Mouse (Mus musculus) stomach, postnatal 0 days (tissue): Measurements from ENCODE around the gene Oit3. TPM values are rescaled to one million over a fixed set of nuclear protein-coding genes. Genes with fewer than 3 reads are reported as not detected.
A peak's percentile ranks its signal among the peaks of the same experiment; 100 is the strongest.
"Not testable (repeated sequence)": the region's sequence is repeated elsewhere in the genome, so short reads cannot be mapped to it uniquely, and the experiment has no call there.

Experiments
- ATAC-seq: fragments of 200-750 bp; cut with Nextera tagmentation; 2 replicates; pipeline ENCODE4 v1.8.0; 2017; ENCODE audit not compliant: low FRiP score, low TSS enrichment
- DNase-seq: peaks from one replicate; pipeline ENCODE4 v3.0.0-alpha.2; 2016; ENCODE audit warnings: low spot score
- H3K27ac ChIP-seq: fragments of 300-500 bp; sonication (generic); replicated peaks from 2 replicates; pipeline ENCODE4 v1.5.1; 2014; ENCODE audit warnings: mild to moderate bottlenecking, control low read depth
- H3K27me3 ChIP-seq: fragments of 300-500 bp; sonication (generic); 2 replicates; pipeline ENCODE4 v1.6.1; 2014; ENCODE audit warnings: low read length; ENCODE audit not compliant: control insufficient read depth, insufficient read depth
- H3K36me3 ChIP-seq: fragments of 300-500 bp; sonication (generic); 2 replicates; pipeline ENCODE4 v1.6.1; 2014; ENCODE audit warnings: low read length, mixed read lengths; ENCODE audit not compliant: control insufficient read depth, insufficient read depth
- H3K4me1 ChIP-seq: fragments of 300-500 bp; sonication (generic); replicated peaks from 2 replicates; pipeline ENCODE4 v1.6.1; 2014; ENCODE audit warnings: antibody characterized with exemption; ENCODE audit not compliant: control insufficient read depth, insufficient read depth
- H3K4me2 ChIP-seq: fragments of 300-500 bp; sonication (generic); replicated peaks from 2 replicates; pipeline ENCODE4 v1.6.1; 2014; ENCODE audit warnings: low read depth, mild to moderate bottlenecking, control low read depth, moderate library complexity
- H3K4me3 ChIP-seq: fragments of 300-500 bp; sonication (generic); 2 replicates; pipeline ENCODE4 v1.5.1; 2014; ENCODE audit warnings: low read depth, low read length, control low read depth
- H3K9ac ChIP-seq: fragments of 300-500 bp; sonication (generic); 2 replicates; pipeline ENCODE4 v1.6.1; 2014; ENCODE audit warnings: mild to moderate bottlenecking, low read length, control low read depth, mixed read lengths
- H3K9me3 ChIP-seq: fragments of 300-500 bp; sonication (generic); 2 replicates; pipeline ENCODE4 v1.6.1; 2016; ENCODE audit warnings: low read length; ENCODE audit not compliant: control insufficient read depth
- CTCF ChIP-seq: IDR thresholded peaks from 2 replicates; pipeline ENCODE4 v1.5.1; 2016; ENCODE audit warnings: antibody characterized with exemption, low read depth, mild to moderate bottlenecking, moderate library complexity
- EP300 ChIP-seq: optimal IDR thresholded peaks from 2 replicates; pipeline ENCODE3; 2016; ENCODE audit warnings: antibody characterized with exemption
- WGBS: fragments of 180-500 bp; shearing (Covaris S2); extraction: QIAGEN DNeasy Blood & Tissue Kit; methylation state at CpG from one replicate; pipeline ENCODE4 v1.1.7; 2014; 5-methylcytosine and 5-hydroxymethylcytosine counted together
- polyA plus RNA-seq: library from polyadenylated mRNA; unstranded; fragments of >200 nt; fragmentation: Nextera tagmentation; extraction: Ambion mirVana; gene quantifications from 2 replicates; pipeline ENCODE4 v1.2.1, GENCODE M21; 2015

Oit3 gene
- polyA plus RNA-seq, 1 experiment from 2014 or later, result 0.29 TPM

- 39% methylated on average over 4 of the region's 4 CpGs for WGBS
- no peak for TF ChIP-seq CTCF
- TF ChIP-seq EP300, result no peak
- no peak for ATAC-seq
- no peak overlapping the region for H3K9ac ChIP-seq
- no peak overlapping the region for H3K4me3 ChIP-seq
- H3K27me3 ChIP-seq, result no peaks in the 10 kb centered on the region
- no peaks in the 10 kb centered on the region for H3K9me3 ChIP-seq
- H3K4me2 ChIP-seq, result no peak overlapping the region
- H3K36me3 ChIP-seq, result no peaks in the 10 kb centered on the region
- DNase-seq, result no peak
- no peak overlapping the region for H3K27ac ChIP-seq
- no peaks in the 10 kb centered on the region for H3K4me1 ChIP-seq
Measured at GRCm38 (mm10) chr10:59391907-59392306, 49.7 kb downstream of the Oit3 start.

- no peak overlapping the region for H3K27ac ChIP-seq
- 91% methylated on average over 3 of the region's 3 CpGs for WGBS
- H3K4me3 ChIP-seq, result no peak overlapping the region
- ATAC-seq (no peak), DNase-seq (no peak)
- no peaks in the 10 kb centered on the region for H3K36me3 ChIP-seq
- no peaks in the 10 kb centered on the region for H3K9me3 ChIP-seq
- no peak overlapping the region for H3K4me2 ChIP-seq
- TF ChIP-seq CTCF (no peak), EP300 (no peak)
- no peaks in the 10 kb centered on the region for H3K4me1 ChIP-seq
- H3K9ac ChIP-seq, result no peak overlapping the region
- H3K27me3 ChIP-seq, result no peaks in the 10 kb centered on the region
Measured at GRCm38 (mm10) chr10:59389652-59390051, 51.9 kb downstream of the Oit3 start.

GRCm38 (mm10) chr10:59386951-59387350 lies 54.6 kb downstream of the Oit3 start:
- H3K27me3 ChIP-seq, result no peaks in the 10 kb centered on the region
- no peaks in the 10 kb centered on the region for H3K9me3 ChIP-seq
- no peak overlapping the region for H3K4me3 ChIP-seq
- whole genome bisulfite sequencing, result 90% methylated on average over 7 of the region's 8 CpGs
- DNase-seq (no peak), ATAC-seq (no peak)
- no peak overlapping the region for H3K4me2 ChIP-seq
- no peak overlapping the region for H3K27ac ChIP-seq
- H3K36me3 ChIP-seq, result no peaks in the 10 kb centered on the region
- no peak overlapping the region for H3K9ac ChIP-seq
- TF ChIP-seq CTCF (no peak), EP300 (no peak)
- no peaks in the 10 kb centered on the region for H3K4me1 ChIP-seq

- DNase-seq, result not testable (repeated sequence)
- WGBS, result 79% methylated on average over 5 of the region's 10 CpGs
Measured at GRCm38 (mm10) chr10:59381563-59381962, 60.0 kb downstream of the Oit3 start.

GRCm38 (mm10) chr10:59380411-59380821 lies 61.2 kb downstream of the Oit3 start:
- DNase-seq, result no peak
- TF ChIP-seq EP300 (no peak), CTCF (no peak)
- H3K27ac ChIP-seq, result no peak overlapping the region
- H3K4me3 ChIP-seq, result no peak overlapping the region
- H3K9ac ChIP-seq, result no peak overlapping the region
- peak; percentile 75 for ATAC-seq
- 53% methylated on average over 2 of the region's 2 CpGs for WGBS
- no peaks in the 10 kb centered on the region for H3K9me3 ChIP-seq
- H3K4me2 ChIP-seq, result no peak overlapping the region
- no peaks in the 10 kb centered on the region for H3K4me1 ChIP-seq
- H3K27me3 ChIP-seq, result no peaks in the 10 kb centered on the region
- H3K36me3 ChIP-seq, result no peaks in the 10 kb centered on the region

More at GRCm38 (mm10) chr10:59381563-59381962, 60.0 kb downstream of the Oit3 start:
- H3K4me3 ChIP-seq, ATAC-seq, H3K27me3 ChIP-seq, H3K27ac ChIP-seq, H3K4me2 ChIP-seq, H3K9me3 ChIP-seq, H3K9ac ChIP-seq, H3K4me1 ChIP-seq, H3K36me3 ChIP-seq: not testable (repeated sequence)

GRCm38 (mm10) chr10:59379927-59380326 lies 61.7 kb downstream of the Oit3 start:
- ATAC-seq (0 out of 2 replicates have a peak, but pooled peaks have one; percentile 29), DNase-seq (no peak)
- Histone ChIP-seq H3K27ac (no peak overlapping the region), H3K4me3 (no peak overlapping the region), H3K36me3 (no peaks in the 10 kb centered on the region), H3K4me2 (no peak overlapping the region), H3K27me3 (no peaks in the 10 kb centered on the region), H3K9ac (no peak overlapping the region), H3K4me1 (no peaks in the 10 kb centered on the region), H3K9me3 (no peaks in the 10 kb centered on the region)
- 28% methylated on average over 3 of the region's 3 CpGs for WGBS
- no peak for TF ChIP-seq CTCF
- no peak for TF ChIP-seq EP300
